Mouse (Mus musculus): Measurements from ENCODE around the gene Rapgef3. TPM values are rescaled to one million over a fixed set of nuclear protein-coding genes. Genes with fewer than 3 reads are reported as not detected.

Gene Rapgef3
- total RNA-seq, 2 experiments from 2014 or later, result 50.0 to 52.0 TPM

- no peak for DNase-seq (ENCODE audit: low spot score in 2 of 2)
Observed at GRCm38 (mm10) chr15:97794268-97794667, 26.5 kb upstream of the Rapgef3 start.

- DNase-seq (ENCODE audit: low spot score in 2 of 2), result no peak
Observed at GRCm38 (mm10) chr15:97793386-97794153, 25.8 kb upstream of the Rapgef3 start.

- DNase-seq (ENCODE audit: low spot score in 2 of 2), result no peak
Observed at GRCm38 (mm10) chr15:97791126-97791700, 23.4 kb upstream of the Rapgef3 start.

GRCm38 (mm10) chr15:97789761-97790505 lies 22.2 kb upstream of the Rapgef3 start:
- no peak for DNase-seq (ENCODE audit: low spot score in 2 of 2)

GRCm38 (mm10) chr15:97788821-97789220 lies 21.0 kb upstream of the Rapgef3 start:
- DNase-seq (ENCODE audit: low spot score in 2 of 2), result peak in 1 of 2 experiments; percentile 79

GRCm38 (mm10) chr15:97787799-97788667 lies 20.3 kb upstream of the Rapgef3 start:
- DNase-seq (ENCODE audit: low spot score in 2 of 2), result peak in 1 of 2 experiments; percentile 66

GRCm38 (mm10) chr15:97787148-97787798 lies 19.5 kb upstream of the Rapgef3 start:
- no peak for DNase-seq (ENCODE audit: low spot score in 2 of 2)

GRCm38 (mm10) chr15:97786412-97787112 lies 18.8 kb upstream of the Rapgef3 start:
- no peak for DNase-seq (ENCODE audit: low spot score in 2 of 2)

GRCm38 (mm10) chr15:97785731-97786411 lies 18.1 kb upstream of the Rapgef3 start:
- DNase-seq (ENCODE audit: low spot score in 2 of 2), result peak in 1 of 2 experiments; percentile 57

GRCm38 (mm10) chr15:97784561-97785161 lies 16.9 kb upstream of the Rapgef3 start:
- peak in 1 of 2 experiments; percentile 47 for DNase-seq (ENCODE audit: low spot score in 2 of 2)

GRCm38 (mm10) chr15:97784092-97784559 lies 16.4 kb upstream of the Rapgef3 start:
- peak; percentile 80 to 88 for DNase-seq (ENCODE audit: low spot score in 2 of 2)

- peak in 1 of 2 experiments; percentile 57 for DNase-seq (ENCODE audit: low spot score in 2 of 2)
Observed at GRCm38 (mm10) chr15:97782749-97783105, 15.0 kb upstream of the Rapgef3 start.

GRCm38 (mm10) chr15:97781961-97782748 lies 14.4 kb upstream of the Rapgef3 start:
- no peak for DNase-seq (ENCODE audit: low spot score in 2 of 2)

- peak in 1 of 2 experiments; percentile 58 for DNase-seq (ENCODE audit: low spot score in 2 of 2)
Observed at GRCm38 (mm10) chr15:97780611-97781031, 12.8 kb upstream of the Rapgef3 start.

GRCm38 (mm10) chr15:97779576-97779975 lies 11.8 kb upstream of the Rapgef3 start:
- DNase-seq (ENCODE audit: low spot score in 2 of 2), result no peak

- no peak for DNase-seq (ENCODE audit: low spot score in 2 of 2)
Observed at GRCm38 (mm10) chr15:97778311-97779098, 10.7 kb upstream of the Rapgef3 start, which contains the start of gene Slc48a1. Gene Slc48a1, plus strand, starts transcription at chr15:97778520.

GRCm38 (mm10) chr15:97776919-97777318 lies 9.1 kb upstream of the Rapgef3 start:
- no peak for DNase-seq (ENCODE audit: low spot score in 2 of 2)
